Mouse (Mus musculus): Measurements from ENCODE around the gene Mest. TPM values are rescaled to one million over a fixed set of nuclear protein-coding genes. Genes with fewer than 3 reads are reported as not detected.

The Mest gene
- total RNA-seq, 2 experiments from 2014 or later: 12.0 to 15.5 TPM

DNA sequence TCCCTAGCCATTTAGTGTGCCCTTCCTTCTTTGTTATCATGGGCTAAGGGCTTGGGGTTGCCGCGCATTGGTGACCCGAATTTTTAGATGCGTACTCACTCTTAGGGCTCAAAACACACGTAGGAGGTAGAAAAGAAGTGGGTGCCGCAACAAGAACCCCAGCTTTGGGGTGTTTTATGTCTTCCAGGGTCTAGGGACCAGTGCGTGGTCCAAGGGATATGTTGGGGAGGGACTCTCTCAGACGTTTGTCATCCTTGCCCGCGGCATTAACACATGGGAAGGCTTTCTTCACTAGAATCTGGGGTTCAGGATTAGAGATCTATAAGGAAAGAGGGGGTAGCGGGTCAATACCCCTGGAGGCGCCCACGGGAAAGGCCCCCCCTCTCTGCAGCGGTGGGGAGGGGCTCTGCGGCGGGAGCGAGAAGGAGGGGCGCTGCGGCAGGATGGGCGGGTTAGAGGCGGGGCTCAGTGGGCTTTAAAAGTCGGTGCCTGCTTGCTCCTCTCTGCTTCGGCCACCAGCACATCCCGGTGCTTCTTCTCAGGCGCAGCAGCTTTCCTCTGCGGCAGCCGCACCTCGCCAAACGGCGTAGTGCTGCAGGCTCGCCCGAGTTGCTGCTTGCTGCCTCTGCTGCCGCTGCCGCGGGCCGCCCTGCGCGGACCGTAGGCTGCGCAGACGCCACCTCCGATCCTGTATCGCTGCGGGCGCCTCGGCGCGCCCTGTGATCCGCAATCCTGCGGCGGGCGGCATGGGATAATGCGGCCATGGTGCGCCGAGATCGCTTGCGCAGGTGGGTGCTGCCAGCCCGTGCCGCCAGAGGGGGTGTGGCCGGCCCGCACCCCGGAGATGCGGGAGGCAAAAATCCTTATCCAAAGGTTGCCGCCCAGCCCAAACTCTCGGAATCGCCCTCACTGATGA is 14.5 kb downstream of the Mest start:
- intact Hi-C loops (cut with DNase I): no loop called here
- peak; percentile 78 for DNase-seq

DNA sequence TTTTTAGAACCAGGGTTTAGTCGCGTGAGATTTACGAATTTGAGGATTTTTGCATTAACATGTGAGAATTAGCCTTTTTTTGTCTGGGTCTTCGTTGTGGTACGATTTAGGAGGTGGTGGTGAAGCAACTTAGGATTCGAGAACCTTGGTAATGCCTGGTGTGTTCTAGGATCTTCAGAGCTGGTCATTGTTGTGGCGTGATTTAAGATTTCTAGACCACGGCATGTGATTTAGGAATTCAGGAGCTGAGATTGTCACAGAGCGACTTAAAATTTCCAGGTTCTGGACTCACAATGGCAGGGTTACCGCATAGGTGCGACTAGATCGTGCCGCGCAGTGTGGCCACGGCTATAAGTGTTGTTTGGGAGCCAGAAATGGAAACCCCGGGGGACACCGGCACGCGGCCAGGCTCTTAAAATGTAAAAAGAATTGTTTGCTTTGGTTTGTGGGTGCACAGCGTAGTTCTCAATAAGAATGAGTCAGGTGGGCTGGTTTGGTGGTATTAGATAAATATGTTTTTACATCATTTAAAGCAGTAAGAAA is 15.2 kb downstream of the Mest start:
- DNase-seq: peak in 1 of 2 experiments; percentile 15
- intact Hi-C loops (cut with DNase I): no loop called here

- peak; percentile 20 to 25 for DNase-seq
- intact Hi-C loops (cut with DNase I): no loop called here
These were observed 15.9 kb downstream of the Mest start for GRCm38 (mm10) chr6:30739177-30739747.

GRCm38 (mm10) chr6:30744846-30745245 is 21.5 kb downstream of the Mest start:
- intact Hi-C loops (cut with DNase I): no loop called here
- DNase-seq: no peak

GRCm38 (mm10) chr6:30745591-30745990 is 22.2 kb downstream of the Mest start:
- DNase-seq: no peak
- intact Hi-C loops (cut with DNase I): no loop called here

GRCm38 (mm10) chr6:30747631-30748357 is 24.4 kb downstream of the Mest start:
- no peak for DNase-seq
- intact Hi-C loops (cut with DNase I): no loop called here

GRCm38 (mm10) chr6:30748358-30748910 is 25.1 kb downstream of the Mest start:
- DNase-seq: no peak
- intact Hi-C loops (cut with DNase I): no loop called here

DNA sequence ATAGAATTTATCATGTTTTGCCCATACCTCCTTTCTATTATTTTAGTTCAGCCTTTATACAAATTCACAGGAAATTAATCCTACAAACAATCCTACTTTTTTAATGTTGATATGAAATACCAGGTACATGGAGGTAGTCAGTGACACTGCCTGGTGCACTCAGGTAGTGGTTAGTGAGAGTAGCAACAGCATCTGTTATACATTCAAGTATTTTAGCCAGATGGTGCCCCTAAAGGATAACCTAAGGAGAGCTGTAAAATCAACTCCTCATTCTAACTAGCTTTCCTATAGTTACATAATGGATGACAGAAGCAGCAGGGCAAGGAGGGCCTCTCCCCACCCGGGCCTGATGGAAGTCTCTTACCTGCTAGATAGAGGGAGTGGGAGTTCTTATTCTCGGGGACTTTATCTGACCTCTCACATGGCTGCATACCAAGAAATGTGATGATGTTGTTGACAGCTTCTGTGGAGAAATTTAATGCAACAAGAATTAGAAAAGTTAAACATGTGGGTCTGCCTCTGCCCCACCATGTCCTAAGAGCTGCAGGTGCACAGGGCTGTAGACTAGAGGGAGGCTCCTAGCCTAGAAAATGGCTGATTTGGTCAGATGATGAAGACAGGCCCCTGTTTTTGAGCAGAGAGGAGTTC is 25.8 kb downstream of the Mest start:
- intact Hi-C loops (cut with DNase I): no loop called here
- no peak for DNase-seq

DNA sequence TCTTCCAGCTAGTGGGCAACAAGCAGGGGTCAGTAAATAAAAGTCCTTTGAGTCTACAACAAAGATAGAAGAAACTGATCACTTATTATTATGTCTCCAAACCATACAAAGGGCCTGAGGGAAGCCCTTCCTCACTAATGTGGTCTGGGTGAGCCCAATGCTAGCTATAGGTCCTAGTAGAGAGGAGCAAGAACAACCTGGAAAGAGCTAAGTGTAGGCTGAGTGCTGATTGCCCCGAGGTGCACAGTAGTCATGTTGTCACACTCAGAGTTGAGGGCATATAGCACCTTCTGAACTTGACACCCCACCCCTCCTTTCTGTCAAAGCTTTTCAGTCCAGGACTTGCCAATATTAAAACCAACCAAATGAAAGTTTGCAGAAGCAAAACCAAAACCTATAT is 26.5 kb downstream of the Mest start:
- DNase-seq: no peak
- intact Hi-C loops (cut with DNase I): no loop called here

DNA sequence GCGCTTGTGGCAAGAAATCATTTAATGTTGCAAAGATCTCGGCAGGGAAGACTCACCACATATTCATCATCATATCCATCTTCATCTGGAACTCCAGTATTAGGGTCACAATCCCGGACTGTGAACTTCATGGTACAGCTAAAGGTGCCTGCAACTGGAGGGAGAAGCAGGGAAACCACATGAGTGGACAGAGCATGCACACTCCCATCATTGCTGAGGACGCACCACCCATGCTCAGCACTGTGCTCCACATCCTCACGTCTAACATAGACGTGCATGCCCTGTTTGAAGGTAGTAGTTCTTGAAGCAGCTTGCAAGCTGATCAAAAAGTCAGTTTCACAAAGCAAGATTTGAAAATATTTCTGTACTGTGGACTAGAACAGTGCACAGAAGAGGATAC is 27.1 kb downstream of the Mest start:
- intact Hi-C loops (cut with DNase I): no loop called here
- no peak for DNase-seq

- intact Hi-C loops (cut with DNase I): no loop called here
- no peak for DNase-seq
These were observed 27.9 kb downstream of the Mest start for GRCm38 (mm10) chr6:30751209-30751608.

Small RNAs within 50 kb of the gene (microRNA-seq; reads per million reads assigned to microRNA genes)
- gene Mir335 (ENCODE audit: borderline number of aligned reads in 2 of 2): 2,392 to 2,450 reads per million in 2 experiments

Other genes starting within 250 kb of the Mest start
- 1 to 10 TPM; 8.3 to 8.4 TPM for gene Tmem209, start 213.8 kb upstream of the Mest start, total RNA-seq (2021)
- under 1 TPM; 0.22 to 0.31 TPM for gene Ssmem1, start 213.7 kb upstream of the Mest start, total RNA-seq (2021)
- not detected for gene Cpa2, start 182.0 kb upstream of the Mest start, total RNA-seq (2021)
- gene Cpa4, start 155.2 kb upstream of the Mest start, total RNA-seq (2021): not detected
- not detected for gene Cpa5, start 112.5 kb upstream of the Mest start, total RNA-seq (2021)
- under 1 TPM in 1 of 2 experiments, not detected in 1; 0.27 TPM for gene Cpa1, start 84.3 kb upstream of the Mest start, total RNA-seq (2021)
- gene Cep41, start 29.8 kb upstream of the Mest start, total RNA-seq (2021): 1 to 10 TPM; 2.5 to 2.7 TPM
- 10 to 100 TPM; 40.1 to 41.5 TPM for gene Copg2, start 173.2 kb downstream of the Mest start, total RNA-seq (2021)
- gene Tsga13, start 192.0 kb downstream of the Mest start, total RNA-seq (2021): not detected
- under 1 TPM; 0.17 to 0.22 TPM for gene Klf14, start 235.5 kb downstream of the Mest start, total RNA-seq (2021)

Measured in heart, postnatal 36 days (tissue).